Mouse (Mus musculus) CH12.LX (cell line): ENCODE data around the gene Ppp1r14a. TPM values are rescaled to one million over a fixed set of nuclear protein-coding genes. Genes with fewer than 3 reads are reported as not detected.

ENCODE experiments used
- DNase-seq: peaks from one replicate; pipeline ENCODE4 v3.0.0-alpha.2; 2013; ENCODE audit errors: extremely low read depth
- H3K27ac ChIP-seq: 2 replicates; pipeline ENCODE4 v1.5.1; 2012; ENCODE audit warnings: low read depth, mild to moderate bottlenecking, control low read depth, moderate library complexity; ENCODE audit not compliant: insufficient read depth
- H3K27me3 ChIP-seq: replicated peaks from 2 replicates; pipeline ENCODE3; 2012; ENCODE audit warnings: inconsistent platforms
- H3K36me3 ChIP-seq, 2 experiments: replicated peaks in 1 of 2; 2 replicates each; pipeline versions ENCODE3 to v1.6.1; 2012; ENCODE audit warnings: inconsistent platforms in 1 of 2, low read length in 1 of 2, mild to moderate bottlenecking in 1 of 2, mixed read lengths in 1 of 2, moderate library complexity in 1 of 2; ENCODE audit not compliant: control insufficient read depth in 1 of 2, insufficient read depth in 1 of 2
- H3K4me1 ChIP-seq, 2 experiments: 2 replicates each; pipeline ENCODE4 v1.6.1; 2012; ENCODE audit warnings: inconsistent platforms in 1 of 2, moderate library complexity in 1 of 2; ENCODE audit not compliant: insufficient read depth in 2 of 2, control insufficient read depth in 1 of 2
- H3K4me2 ChIP-seq: 2 replicates; pipeline ENCODE4 v1.6.1; 2012; ENCODE audit warnings: low read depth, mild to moderate bottlenecking, control low read depth; ENCODE audit not compliant: poor library complexity, insufficient read depth, severe bottlenecking
- H3K4me3 ChIP-seq, 3 experiments: fragments of 150-350 bp in 1 of 3; sonication (generic) in 1 of 3; replicated peaks in 1 of 3; 2 replicates each; pipeline versions ENCODE3 to v1.5.1; 2011 to 2012; ENCODE audit warnings: low read depth in 2 of 3, low read length in 2 of 3, mild to moderate bottlenecking in 2 of 3, moderate library complexity in 2 of 3, control low read depth in 1 of 3, improper control_type of control experiment in 1 of 3, inconsistent platforms in 1 of 3, mixed read lengths in 1 of 3; ENCODE audit not compliant: poor library complexity in 1 of 3
- H3K79me2 ChIP-seq: replicated peaks from 2 replicates; pipeline ENCODE4 v1.6.1; 2012; ENCODE audit warnings: mild to moderate bottlenecking, moderate library complexity; ENCODE audit not compliant: control insufficient read depth, poor library complexity, insufficient read depth, severe bottlenecking; ENCODE audit errors: extremely low read depth
- H3K9ac ChIP-seq: 2 replicates; pipeline ENCODE4 v1.6.1; 2012; ENCODE audit warnings: low read depth, mild to moderate bottlenecking, control low read depth, moderate library complexity; ENCODE audit not compliant: insufficient read depth
- H3K9me3 ChIP-seq: replicated peaks from 2 replicates; pipeline ENCODE3; 2012; ENCODE audit warnings: low read length, inconsistent platforms, mixed read lengths
- CHD2 ChIP-seq: IDR thresholded peaks from 2 replicates; pipeline ENCODE4 v1.6.1; 2011; ENCODE audit warnings: low read length, improper control_type of control experiment
- EP300 ChIP-seq: IDR thresholded peaks from 2 replicates; pipeline ENCODE4 v1.6.1; 2011; ENCODE audit warnings: low read length, improper control_type of control experiment
- JUN ChIP-seq: IDR thresholded peaks from 2 replicates; pipeline ENCODE4 v1.6.1; 2011; ENCODE audit warnings: low read depth, mild to moderate bottlenecking, low read length, improper control_type of control experiment, moderate library complexity; ENCODE audit not compliant: insufficient read depth
- JUND ChIP-seq: conservative IDR thresholded peaks from 2 replicates; pipeline ENCODE4 v1.6.1; 2011; ENCODE audit warnings: low read depth, low read length, improper control_type of control experiment
- KAT2A ChIP-seq: IDR thresholded peaks from 2 replicates; pipeline ENCODE4 v1.6.1; 2012; ENCODE audit warnings: low read length, improper control_type of control experiment, inconsistent platforms; ENCODE audit not compliant: insufficient replicate concordance
- MAZ ChIP-seq: IDR thresholded peaks from 2 replicates; pipeline ENCODE4 v1.6.1; 2012; ENCODE audit warnings: low read depth, mild to moderate bottlenecking, inconsistent platforms, low read length, improper control_type of control experiment, moderate library complexity
- MEF2A ChIP-seq: IDR thresholded peaks from 2 replicates; pipeline ENCODE4 v1.6.1; 2014; ENCODE audit warnings: low read depth, mild to moderate bottlenecking, inconsistent platforms, low read length, improper control_type of control experiment, borderline replicate concordance
- MXI1 ChIP-seq: IDR thresholded peaks from 2 replicates; pipeline ENCODE4 v1.6.1; 2011; ENCODE audit warnings: mild to moderate bottlenecking, low read depth, low read length, improper control_type of control experiment
- NRF1 ChIP-seq: IDR thresholded peaks from 2 replicates; pipeline ENCODE4 v1.6.1; 2014; ENCODE audit warnings: low read depth, mild to moderate bottlenecking, inconsistent platforms, low read length, improper control_type of control experiment, moderate library complexity
- POLR2A ChIP-seq: IDR thresholded peaks from 2 replicates; pipeline ENCODE4 v1.6.1; 2011; ENCODE audit warnings: low read depth, mild to moderate bottlenecking, improper control_type of control experiment, low read length
- RCOR1 ChIP-seq: conservative IDR thresholded peaks from 2 replicates; pipeline ENCODE4 v1.6.1; 2012; ENCODE audit warnings: low read depth, mild to moderate bottlenecking, inconsistent platforms, low read length, improper control_type of control experiment
- TBP ChIP-seq: conservative IDR thresholded peaks from 2 replicates; pipeline ENCODE4 v1.6.1; 2011; ENCODE audit warnings: low read depth, low read length, improper control_type of control experiment
- TCF12 ChIP-seq: IDR thresholded peaks from 2 replicates; pipeline ENCODE4 v1.6.1; 2014; ENCODE audit warnings: low read depth, mild to moderate bottlenecking, inconsistent platforms, low read length, improper control_type of control experiment
- USF1 ChIP-seq: IDR thresholded peaks from 2 replicates; pipeline ENCODE4 v1.6.1; 2014; ENCODE audit warnings: low read depth, mild to moderate bottlenecking, inconsistent platforms, low read length, improper control_type of control experiment
- ZNF384 ChIP-seq: IDR thresholded peaks from 2 replicates; pipeline ENCODE4 v1.6.1; 2012; ENCODE audit warnings: low read depth, low read length, improper control_type of control experiment, inconsistent platforms
- dilution Hi-C: fragments of 300-500 bp; cut with MboI; formaldehyde crosslinking; loops from 2 replicates; pipeline ENCODE4 v1.14.3; 2020; ENCODE audit warnings: low sequenced_read_pairs; ENCODE audit not compliant: extremely low pct_unique_long_range_greater_than_20kb, extremely low pct_ligation_motif_present
- in situ Hi-C: fragments of 300-500 bp; cut with MboI; formaldehyde crosslinking; loops from 3 replicates; pipeline ENCODE4 v1.14.3; 2019; ENCODE audit warnings: low sequenced_read_pairs, low pct_ligation_motif_present, low pct_unique_long_range_greater_than_20kb, mixed read lengths
- polyA plus RNA-seq: library from polyadenylated mRNA; unstranded; fragments of >175 nt; gene quantifications from 2 replicates; pipeline ENCODE4 v1.2.1, GENCODE M21; 2012; ENCODE audit warnings: low read depth; ENCODE audit not compliant: insufficient read length
- total RNA-seq, 2 experiments: library from RNA; depleted of rRNA; stranded (reverse); fragments of 300-350 nt in 1 of 2; fragments of >200 nt in 1 of 2; gene quantifications; 2 replicates each; pipeline ENCODE4 v1.2.3; 2012 to 2014

The Ppp1r14a gene
- total and polyA plus RNA-seq, 3 experiments = not detected

- no peaks in the 10 kb centered on the region for H3K9me3 ChIP-seq
- in situ Hi-C loops = no loop called here
- peaks cover 17% of the 10 kb centered on the region for H3K27me3 ChIP-seq
- no peaks in the 10 kb centered on the region for H3K79me2 ChIP-seq
- no peak overlapping the region for H3K27ac ChIP-seq
- H3K36me3 ChIP-seq = peaks cover 0 to 4% of the 10 kb centered on the region in 2 experiments
- dilution Hi-C loops = no loop called here
- DNase-seq = no peak
- H3K4me1 ChIP-seq = peaks cover 2 to 19% of the 10 kb centered on the region in 2 experiments; a peak in 2 of 4 replicates
- H3K4me3 ChIP-seq = no peak overlapping the region
- no peak overlapping the region for H3K9ac ChIP-seq
- no peak overlapping the region for H3K4me2 ChIP-seq
- TF ChIP-seq ZNF384 (peak; percentile 34; the same call in 1 of the 2 replicates), USF1 (no peak), MEF2A (no peak)
- TF ChIP-seq, all 38 proteins: peak for 1
Measured at GRCm38 (mm10) chr7:29316976-29317375, 27.9 kb downstream of the Ppp1r14a start.

DNA sequence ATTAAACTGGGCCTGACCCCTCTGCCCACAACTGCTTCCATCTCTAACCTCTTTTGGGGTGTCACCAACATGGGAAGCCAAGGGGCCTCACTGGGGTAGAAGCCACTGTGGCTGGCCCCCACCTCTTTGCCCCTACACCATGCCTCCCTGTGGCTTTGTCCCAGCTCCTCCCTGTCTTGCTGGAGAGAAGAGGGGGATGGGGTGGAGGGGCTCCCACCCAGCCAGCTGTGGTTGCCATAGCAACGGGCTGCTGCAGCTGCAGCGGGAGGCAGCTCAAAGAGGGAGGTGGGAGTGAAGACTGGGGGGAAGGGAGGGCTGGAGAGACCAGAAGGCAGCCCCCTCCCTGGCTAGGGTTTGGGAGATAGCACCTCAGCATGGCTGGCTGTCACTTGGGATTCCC is 28.4 kb downstream of the Ppp1r14a start:
- Histone ChIP-seq H3K79me2 (no peaks in the 10 kb centered on the region), H3K36me3 (peaks cover 0 to 6% of the 10 kb centered on the region in 2 experiments), H3K9me3 (no peaks in the 10 kb centered on the region), H3K4me2 (no peak overlapping the region), H3K27ac (no peak overlapping the region), H3K4me1 (peaks cover 2 to 19% of the 10 kb centered on the region in 2 experiments; a peak in 2 of 4 replicates), H3K9ac (no peak overlapping the region), H3K4me3 (no peak overlapping the region), H3K27me3 (peaks cover 14% of the 10 kb centered on the region)
- in situ Hi-C loops = no loop called here
- dilution Hi-C loops = no loop called here
- DNase-seq = no peak
- no peak for TF ChIP-seq POLR2A
- TF ChIP-seq MEF2A = no peak
- no peak for TF ChIP-seq JUND
- no peak for TF ChIP-seq KAT2A
- TF ChIP-seq NRF1 = no peak
- TF ChIP-seq JUN = no peak
- TF ChIP-seq MXI1 = no peak

- H3K4me3 ChIP-seq = no peak overlapping the region
- in situ Hi-C loops = no loop called here
- dilution Hi-C loops = no loop called here
- no peak overlapping the region for H3K27ac ChIP-seq
- no peaks in the 10 kb centered on the region for H3K9me3 ChIP-seq
- H3K4me1 ChIP-seq = peaks cover 0 to 15% of the 10 kb centered on the region in 2 experiments; a peak in 2 of 4 replicates
- no peak overlapping the region for H3K4me2 ChIP-seq
- peaks cover 0 to 7% of the 10 kb centered on the region in 2 experiments for H3K36me3 ChIP-seq
- no peaks in the 10 kb centered on the region for H3K79me2 ChIP-seq
- no peak overlapping the region for H3K9ac ChIP-seq
- no peak for DNase-seq
- TF ChIP-seq TBP = no peak
- TF ChIP-seq CHD2 = no peak
- TF ChIP-seq MAZ = no peak
- no peak for TF ChIP-seq TCF12
- TF ChIP-seq RCOR1 = no peak
- no peak for TF ChIP-seq EP300
- H3K27me3 ChIP-seq = peaks cover 9% of the 10 kb centered on the region
Measured at GRCm38 (mm10) chr7:29318115-29318911, 29.2 kb downstream of the Ppp1r14a start.
